Mouse (Mus musculus): ENCODE measurements around the gene Atp8b5.

- TF ChIP-seq POLR2A (IDR thresholded peaks at IDR 0.05; ENCODE audit: insufficient read depth, low read depth, low read length) (no peak), CTCF (IDR thresholded peaks at IDR 0.05; ENCODE audit: insufficient read depth, low read depth, low read length) (no peak)
Observed at GRCm38 (mm10) chr4:43336176-43336575, 69.2 kb downstream of the Atp8b5 start.
